ENCODE assay signal across 11 mouse cellular contexts in the genomic region with DNA sequence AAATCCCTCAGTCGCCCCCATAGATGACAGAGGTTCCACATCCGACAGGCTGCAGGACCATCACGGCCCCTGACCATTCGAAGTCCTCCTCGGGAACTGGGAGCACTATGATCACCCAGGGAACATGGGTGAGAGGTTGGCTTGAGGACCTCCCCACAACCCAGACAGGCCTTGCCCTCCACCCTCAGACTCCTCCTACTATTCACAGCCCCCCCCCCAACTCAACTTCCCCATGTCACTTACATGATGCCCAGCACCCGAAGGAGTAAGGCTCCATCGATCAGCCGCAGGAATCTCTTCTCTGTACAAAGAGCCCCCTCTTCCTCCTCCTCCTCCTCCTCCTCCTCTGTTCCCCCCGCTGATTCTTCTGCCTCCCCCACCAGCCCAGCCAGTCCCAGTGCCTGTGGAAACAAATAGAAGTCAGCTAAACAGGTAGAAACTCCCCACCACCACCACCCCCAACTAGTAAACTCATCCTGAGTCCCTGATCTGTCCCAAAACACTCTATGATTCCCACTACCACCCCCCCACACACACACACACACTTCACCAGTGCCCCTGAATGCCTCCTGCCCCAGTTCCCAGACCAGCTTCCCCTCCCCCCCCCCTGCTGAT. TPM values are rescaled to one million over a fixed set of nuclear protein-coding genes. Genes with fewer than 3 reads are reported as not detected.
A peak's percentile ranks its signal among the peaks of the same experiment; 100 is the strongest.
DNase-seq lines count a peak whose midpoint lies in the region; ATAC-seq and TF ChIP-seq lines count a peak whose summit lies in the region.
"Had no signal": no experiment of that assay in that cellular context is flagged by ENCODE, and none has a peak within 500 bp of the region (broad histone marks: within the 10 kb centered on the region; RNA-seq: fewer than 3 reads in every experiment).

No protein-coding gene starts in this region.

- no peak for TF ChIP-seq CTCF in thymus, adult 2 months (IDR thresholded peaks at IDR 0.05; ENCODE audit: borderline replicate concordance, control insufficient read depth, extremely low read depth, insufficient read depth, low read length, poor library complexity)
- TF ChIP-seq CTCF in small intestine, adult 2 months (IDR thresholded peaks at IDR 0.05; ENCODE audit: extremely low read depth, insufficient read length, insufficient replicate concordance, low read depth, low read length): no peak

- no peak overlapping the region for H3K27ac ChIP-seq in heart, embryonic 15.5 days
- H3K27ac ChIP-seq in thymus, adult 2 months (ENCODE audit: control insufficient read depth, insufficient read depth, low read length): peak overlapping the region; percentile 58
- peak overlapping the region; percentile 5; the same call in 1 of the 2 replicates for H3K27ac ChIP-seq in liver, embryonic 12.5 days
- no peak overlapping the region for H3K27ac ChIP-seq in small intestine, adult 2 months (ENCODE audit: insufficient read depth, low read depth, low read length)
- H3K27ac ChIP-seq: midbrain, embryonic 13.5 days had no signal

- 69% methylated on average over 9 of the region's 9 CpGs for WGBS in heart, embryonic 15.5 days
- 34% methylated on average over 9 of the region's 9 CpGs for WGBS in thymus, adult 2 months
- WGBS in liver, embryonic 12.5 days (ENCODE audit: insufficient replicate concordance): 37% methylated on average over 9 of the region's 9 CpGs
- 86% methylated on average over 9 of the region's 9 CpGs for WGBS in small intestine, adult 2 months

- DNase-seq in heart, postnatal 36 days: no peak
- no peak for DNase-seq in thymus, adult 2 months
- no peak for DNase-seq in thymus, postnatal 4 days
- DNase-seq in testis, postnatal 10 days (ENCODE audit: low spot score): no peak
- no peak for DNase-seq in left cerebral cortex, adult 18-20 months (ENCODE audit: low spot score in 2 of 2)
- DNase-seq: adrenal gland, adult 8-10 months had no signal

- H3K4me1 ChIP-seq in heart, embryonic 15.5 days (replicated peaks): peaks cover 17% of the 10 kb centered on the region
- H3K4me1 ChIP-seq in thymus, adult 2 months (replicated peaks; ENCODE audit: control insufficient read depth, insufficient read depth, low read length): peaks cover 38% of the 10 kb centered on the region
- H3K4me1 ChIP-seq in liver, embryonic 12.5 days: peaks cover 42% of the 10 kb centered on the region
- H3K4me1 ChIP-seq in small intestine, adult 2 months (ENCODE audit: control insufficient read depth, insufficient read depth, insufficient read length, low read length): peaks cover 37% of the 10 kb centered on the region

- H3K4me3 ChIP-seq in heart, embryonic 15.5 days: no peak overlapping the region
- H3K4me3 ChIP-seq in thymus, adult 2 months (ENCODE audit: control insufficient read depth, insufficient read depth, low read length): peak overlapping the region; percentile 57
- H3K4me3 ChIP-seq in liver, embryonic 12.5 days: peak overlapping the region; percentile 6
- peak overlapping the region; percentile 41 for H3K4me3 ChIP-seq in small intestine, adult 2 months (ENCODE audit: low read depth, low read length)
- H3K4me3 ChIP-seq: midbrain, embryonic 13.5 days; neural tube, embryonic 13.5 days had no signal

- H3K27me3 ChIP-seq in heart, embryonic 15.5 days: peaks cover 15% of the 10 kb centered on the region
- no peaks in the 10 kb centered on the region for H3K27me3 ChIP-seq in thymus, adult 2 months (ENCODE audit: control insufficient read depth, insufficient read depth, low read length)
- 0 out of 2 replicates have a peak, but pooled peaks cover 9% of the 10 kb centered on the region for H3K27me3 ChIP-seq in liver, embryonic 12.5 days (replicated peaks)
- no peaks in the 10 kb centered on the region for H3K27me3 ChIP-seq in small intestine, adult 2 months (ENCODE audit: control insufficient read depth, insufficient read depth, low read length)

- peak overlapping the region; percentile 18; the same call in 1 of the 2 replicates for H3K4me2 ChIP-seq in heart, embryonic 15.5 days
- peak overlapping the region; percentile 42 for H3K4me2 ChIP-seq in liver, embryonic 12.5 days
- H3K4me2 ChIP-seq: midbrain, embryonic 13.5 days; neural tube, embryonic 13.5 days had no signal

- intact Hi-C loops in heart, postnatal 36 days (cut with DNase I): no loop called here

- H3K9ac ChIP-seq in heart, embryonic 15.5 days: no peak overlapping the region
- peak overlapping the region; percentile 34; the same call in 1 of the 2 replicates for H3K9ac ChIP-seq in liver, embryonic 12.5 days
- H3K9ac ChIP-seq: midbrain, embryonic 13.5 days had no signal

- no peaks in the 10 kb centered on the region for H3K36me3 ChIP-seq in heart, embryonic 15.5 days
- H3K36me3 ChIP-seq in thymus, adult 2 months (ENCODE audit: control insufficient read depth, insufficient read depth, low read length): peaks cover 18% of the 10 kb centered on the region
- no peaks in the 10 kb centered on the region for H3K36me3 ChIP-seq in liver, embryonic 12.5 days
- H3K36me3 ChIP-seq in small intestine, adult 2 months (ENCODE audit: control insufficient read depth, insufficient read depth, low read length): no peaks in the 10 kb centered on the region
- H3K36me3 ChIP-seq: midbrain, embryonic 13.5 days; neural tube, embryonic 13.5 days had no signal

- no peak for ATAC-seq in heart, embryonic 15.5 days (replicated peaks; ENCODE audit: insufficient number of reproducible peaks, insufficient read depth, low FRiP score, low read depth)
- ATAC-seq in liver, embryonic 12.5 days: 0 out of 2 replicates have a peak, but pooled peaks have one; percentile 3

- no peak for TF ChIP-seq POLR2A in thymus, adult 2 months (IDR thresholded peaks at IDR 0.05; ENCODE audit: control insufficient read depth, extremely low read depth, insufficient read depth, low read length, poor library complexity)
- no peak for TF ChIP-seq POLR2A in small intestine, adult 2 months (IDR thresholded peaks at IDR 0.05; ENCODE audit: low read depth, low read length)

- H3K9me3 ChIP-seq in heart, embryonic 15.5 days (replicated peaks): no peaks in the 10 kb centered on the region
- H3K9me3 ChIP-seq in liver, embryonic 12.5 days (replicated peaks): no peaks in the 10 kb centered on the region
- H3K9me3 ChIP-seq: midbrain, embryonic 13.5 days; neural tube, embryonic 13.5 days had no signal

RNA-seq across cellular contexts. Expression of gene Ccdc88b, which starts 0.5 kb away (rescaled TPM):
- 0.68 and 1.3 TPM in 2 replicates for polyA plus RNA-seq in heart, embryonic 15.5 days (2015; fragmentation: Nextera tagmentation; extraction: Ambion mirVana)
- under 1 TPM; 0.69 to 0.92 TPM for total RNA-seq in heart, postnatal 36 days (2021)
- 225 and 234 TPM in 2 replicates for polyA plus RNA-seq in thymus, adult 2 months (2012; rRNA removed)
- polyA plus RNA-seq in liver, embryonic 12.5 days (2016; fragmentation: Nextera tagmentation; extraction: Ambion mirVana): 2.8 and 3.3 TPM in 2 replicates
- polyA plus RNA-seq in small intestine, adult 2 months (2012; rRNA removed): 17.9 and 34.6 TPM in 2 replicates
- 1 to 10 TPM; 3.4 to 3.5 TPM for total RNA-seq in left cerebral cortex, adult 18-20 months (2021)

RNA-seq across cellular contexts. Expression of gene Rps6ka4, which starts 17.1 kb away (rescaled TPM):
- 15.3 and 20.4 TPM in 2 replicates for polyA plus RNA-seq in heart, embryonic 15.5 days (2015; fragmentation: Nextera tagmentation; extraction: Ambion mirVana)
- 10 to 100 TPM; 17.4 to 19.4 TPM for total RNA-seq in heart, postnatal 36 days (2021)
- 29.5 and 30.6 TPM in 2 replicates for polyA plus RNA-seq in thymus, adult 2 months (2012; rRNA removed)
- polyA plus RNA-seq in liver, embryonic 12.5 days (2016; fragmentation: Nextera tagmentation; extraction: Ambion mirVana): 8.5 and 8.7 TPM in 2 replicates
- polyA plus RNA-seq in small intestine, adult 2 months (2012; rRNA removed): 32.5 and 55.4 TPM in 2 replicates
- total RNA-seq in left cerebral cortex, adult 18-20 months (2021): 10 to 100 TPM; 37.2 to 44.4 TPM

RNA-seq across cellular contexts. Expression of gene Trmt112, which starts 52.0 kb away (rescaled TPM):
- polyA plus RNA-seq in heart, embryonic 15.5 days (2015; fragmentation: Nextera tagmentation; extraction: Ambion mirVana): 72.8 and 80.1 TPM in 2 replicates
- total RNA-seq in heart, postnatal 36 days (2021): 10 to 100 TPM; 27.8 to 30.3 TPM
- 183 and 203 TPM in 2 replicates for polyA plus RNA-seq in thymus, adult 2 months (2012; rRNA removed)
- 115 TPM in 2 replicates for polyA plus RNA-seq in liver, embryonic 12.5 days (2016; fragmentation: Nextera tagmentation; extraction: Ambion mirVana)
- polyA plus RNA-seq in small intestine, adult 2 months (2012; rRNA removed): 29.0 and 52.3 TPM in 2 replicates
- total RNA-seq in left cerebral cortex, adult 18-20 months (2021): 10 to 100 TPM; 46.2 to 46.4 TPM

RNA-seq across cellular contexts. Expression of gene Prdx5, which starts 52.4 kb away (rescaled TPM):
- polyA plus RNA-seq in heart, embryonic 15.5 days (2015; fragmentation: Nextera tagmentation; extraction: Ambion mirVana): 302 and 344 TPM in 2 replicates
- 100 to 1,000 TPM; 693 to 776 TPM for total RNA-seq in heart, postnatal 36 days (2021)
- polyA plus RNA-seq in thymus, adult 2 months (2012; rRNA removed): 99.4 and 133 TPM in 2 replicates
- 94.2 and 101 TPM in 2 replicates for polyA plus RNA-seq in liver, embryonic 12.5 days (2016; fragmentation: Nextera tagmentation; extraction: Ambion mirVana)
- polyA plus RNA-seq in small intestine, adult 2 months (2012; rRNA removed): 94.6 and 180 TPM in 2 replicates
- total RNA-seq in left cerebral cortex, adult 18-20 months (2021): 100 to 1,000 TPM; 367 to 381 TPM

Comparison
In these comparisons a context has a peak if more than half of its experiments do, and no peak if none do; other contexts are left out.
1. H3K27ac ChIP-seq: peak in thymus, adult 2 months (single experiment) and liver, embryonic 12.5 days (single experiment); none in heart, embryonic 15.5 days (single experiment) and small intestine, adult 2 months (single experiment).